Mouse (Mus musculus): ENCODE data around the gene Anks6. TPM values are rescaled to one million over a fixed set of nuclear protein-coding genes. Genes with fewer than 3 reads are reported as not detected.

Gene Anks6
- polyA plus RNA-seq, 1 experiment, result 17.2 TPM

DNA sequence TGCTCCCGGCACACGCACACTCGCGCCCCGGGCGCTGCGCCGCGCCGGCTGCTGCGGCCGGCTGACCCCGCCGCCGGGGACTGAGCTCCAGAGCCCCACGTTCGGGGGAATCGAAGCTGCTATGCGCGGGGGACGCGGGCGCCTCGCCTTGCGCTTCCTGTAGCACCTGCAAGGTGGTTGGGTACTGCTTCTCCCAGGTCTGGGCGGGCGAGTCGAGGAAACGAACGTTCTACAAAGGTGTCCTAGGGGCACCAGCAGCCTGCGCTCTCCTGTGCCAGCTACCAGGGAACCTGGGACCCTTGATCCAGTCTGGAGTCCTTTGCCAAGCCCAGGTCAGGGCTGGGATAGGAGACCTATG, 65.3 kb downstream of the Anks6 start:
- no peaks in the 10 kb centered on the region for H3K27me3 ChIP-seq (ENCODE audit: control insufficient read depth, insufficient read depth, low read length)
- peak overlapping the region; percentile 85 for H3K27ac ChIP-seq (ENCODE audit: insufficient read depth, low read length)
- no peak for DNase-seq
- peak overlapping the region; percentile 81 for H3K4me3 ChIP-seq (replicated peaks; ENCODE audit: insufficient read depth, low read depth, low read length)
- H3K4me1 ChIP-seq (ENCODE audit: control insufficient read depth, insufficient read depth, low read length), result peaks cover 10% of the 10 kb centered on the region
- TF ChIP-seq POLR2A (IDR thresholded peaks at IDR 0.05; ENCODE audit: borderline replicate concordance, insufficient read depth, low read length), result no peak
- WGBS, result under 1% methylated on average over 30 of the region's 31 CpGs

DNA sequence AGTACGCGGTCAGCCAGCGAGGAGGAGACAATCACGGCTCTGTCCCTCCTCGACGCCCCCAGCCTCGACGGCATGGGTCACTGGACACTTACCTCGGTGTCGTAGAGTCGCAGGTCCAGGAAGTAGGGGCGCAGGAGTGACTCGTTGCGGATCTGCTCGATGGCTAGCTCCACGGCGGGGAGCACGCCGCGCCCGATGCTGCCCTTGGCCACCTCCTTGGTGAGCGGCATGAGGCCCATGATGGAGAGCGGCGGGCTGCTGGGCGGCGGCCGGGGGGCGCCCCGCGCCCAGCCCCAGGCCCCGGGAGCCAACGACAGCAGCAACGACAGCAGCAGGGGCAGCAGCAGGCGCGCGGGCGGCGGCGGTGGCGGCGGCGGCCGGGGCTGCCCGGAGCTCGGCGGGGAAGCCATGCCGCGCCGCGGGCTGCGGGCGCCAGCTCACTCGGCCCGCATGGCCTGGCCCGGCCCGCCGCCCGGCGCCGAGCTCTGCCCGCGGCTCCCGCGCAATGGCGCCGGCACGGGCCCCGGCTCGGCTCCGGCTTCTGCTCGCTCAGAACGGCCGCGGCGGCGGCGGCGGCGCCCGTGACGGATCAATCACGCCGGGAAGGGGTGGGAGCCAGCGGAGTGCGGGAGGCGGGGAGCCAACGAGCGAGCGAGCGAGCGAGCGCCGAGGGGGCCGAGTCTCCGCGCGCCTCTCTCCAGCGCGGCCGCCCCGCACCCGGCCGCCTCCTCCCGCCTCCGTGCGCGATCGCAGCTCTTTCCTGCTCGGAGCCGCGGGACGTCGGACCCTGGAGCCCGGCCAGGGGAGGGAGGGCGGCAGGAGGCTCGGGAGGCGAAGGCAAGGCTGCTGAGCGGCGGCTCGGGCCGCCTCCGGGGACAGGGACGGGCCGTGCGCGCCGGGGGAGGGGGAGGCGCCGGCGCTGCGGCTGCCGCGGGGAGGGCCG, 65.9 kb downstream of the Anks6 start, which contains the start of gene Gabbr2:
Gene Gabbr2 (minus strand): TSS at position 858 of the 943 bp plus-strand sequence.
- peaks cover 17% of the 10 kb centered on the region for H3K4me1 ChIP-seq (ENCODE audit: control insufficient read depth, insufficient read depth, low read length)
- 1% methylated on average over 123 of the region's 134 CpGs for WGBS
- peak within 1 kb of the TSS; percentile 81 for H3K4me3 ChIP-seq (replicated peaks; ENCODE audit: insufficient read depth, low read depth, low read length)
- H3K27me3 ChIP-seq (ENCODE audit: control insufficient read depth, insufficient read depth, low read length), result no peaks in the 10 kb centered on the region
- H3K27ac ChIP-seq (ENCODE audit: insufficient read depth, low read length), result peak within 1 kb of the TSS; percentile 85
- DNase-seq, result peak; percentile 88 to 89
- no peak for TF ChIP-seq CTCF (IDR thresholded peaks at IDR 0.05; ENCODE audit: borderline replicate concordance, insufficient read depth, low read depth, low read length)
- TF ChIP-seq POLR2A (IDR thresholded peaks at IDR 0.05; ENCODE audit: borderline replicate concordance, insufficient read depth, low read length), result peak; percentile 53; the same call in 1 of the 2 replicates

DNA sequence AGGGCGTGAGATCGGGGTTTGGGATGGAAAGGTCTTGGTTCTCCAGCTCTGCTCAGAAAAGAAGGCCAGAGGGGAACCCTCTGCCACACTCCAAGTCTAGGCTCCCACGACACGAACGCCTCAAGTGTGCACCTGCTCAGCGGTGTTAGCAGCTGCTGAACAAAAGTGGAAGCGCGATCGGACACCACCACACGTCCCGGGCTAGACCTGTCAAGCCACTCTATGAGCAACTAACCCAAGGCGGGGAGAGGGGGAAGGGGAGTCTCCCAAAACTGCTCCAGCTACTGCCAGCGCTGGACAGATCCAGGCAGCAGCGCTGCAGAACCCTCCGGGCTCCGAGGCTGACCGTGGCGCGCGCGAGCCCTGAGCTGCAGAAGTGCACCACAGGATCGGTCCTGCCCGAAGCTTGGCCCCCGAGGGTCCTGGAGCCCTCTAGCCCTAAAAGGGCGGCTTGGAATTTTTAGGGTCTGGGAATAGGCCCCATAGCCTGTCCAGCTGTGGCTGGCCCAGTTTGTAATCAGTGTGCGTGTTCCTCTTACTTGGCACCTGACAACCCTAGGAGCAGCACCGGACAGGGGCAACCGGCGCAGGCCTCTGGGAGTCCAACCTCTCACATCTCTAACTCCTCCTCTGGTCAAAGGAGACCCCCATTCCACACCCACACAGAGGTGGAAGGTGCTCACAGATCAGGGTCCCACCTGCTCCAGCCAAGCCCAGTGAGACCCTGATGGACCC, 66.8 kb downstream of the Anks6 start:
- TF ChIP-seq CTCF (IDR thresholded peaks at IDR 0.05; ENCODE audit: borderline replicate concordance, insufficient read depth, low read depth, low read length) (no peak), POLR2A (IDR thresholded peaks at IDR 0.05; ENCODE audit: borderline replicate concordance, insufficient read depth, low read length) (no peak)
- Histone ChIP-seq H3K27me3 (ENCODE audit: control insufficient read depth, insufficient read depth, low read length) (no peaks in the 10 kb centered on the region), H3K4me1 (ENCODE audit: control insufficient read depth, insufficient read depth, low read length) (peaks cover 23% of the 10 kb centered on the region), H3K27ac (ENCODE audit: insufficient read depth, low read length) (peak overlapping the region; percentile 85), H3K4me3 (replicated peaks; ENCODE audit: insufficient read depth, low read depth, low read length) (peak overlapping the region; percentile 81)
- WGBS, result under 1% methylated on average over 29 of the region's 29 CpGs
- peak; percentile 63 to 75 for DNase-seq

DNA sequence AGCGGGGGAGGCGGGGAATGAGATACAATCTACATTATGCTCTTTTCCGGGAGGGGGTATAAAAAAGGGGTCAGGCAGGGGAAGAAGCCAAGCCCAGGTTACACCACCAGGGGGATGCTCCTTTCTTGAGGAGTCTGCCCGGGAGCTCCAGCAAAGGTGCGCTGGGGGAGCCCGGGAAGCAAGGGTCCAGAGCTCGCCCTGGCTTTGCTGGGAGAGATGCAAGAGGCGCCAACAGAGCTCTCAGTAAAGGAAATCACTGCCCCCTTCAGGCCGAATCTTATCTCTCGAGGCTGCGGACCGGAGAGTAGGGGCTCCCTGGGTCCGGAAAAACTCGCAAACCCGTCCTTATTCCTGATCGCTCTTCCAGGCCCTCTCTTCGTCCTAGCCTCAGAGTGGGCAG, 67.4 kb downstream of the Anks6 start:
- under 1% methylated on average over 17 of the region's 17 CpGs for WGBS
- no peaks in the 10 kb centered on the region for H3K27me3 ChIP-seq (ENCODE audit: control insufficient read depth, insufficient read depth, low read length)
- peak overlapping the region; percentile 81 for H3K4me3 ChIP-seq (replicated peaks; ENCODE audit: insufficient read depth, low read depth, low read length)
- DNase-seq, result peak; percentile 88 to 90
- TF ChIP-seq CTCF (IDR thresholded peaks at IDR 0.05; ENCODE audit: borderline replicate concordance, insufficient read depth, low read depth, low read length) (peak; percentile 76), POLR2A (IDR thresholded peaks at IDR 0.05; ENCODE audit: borderline replicate concordance, insufficient read depth, low read length) (no peak)
- peak overlapping the region; percentile 85 for H3K27ac ChIP-seq (ENCODE audit: insufficient read depth, low read length)
- H3K4me1 ChIP-seq (ENCODE audit: control insufficient read depth, insufficient read depth, low read length), result peaks cover 29% of the 10 kb centered on the region

DNA sequence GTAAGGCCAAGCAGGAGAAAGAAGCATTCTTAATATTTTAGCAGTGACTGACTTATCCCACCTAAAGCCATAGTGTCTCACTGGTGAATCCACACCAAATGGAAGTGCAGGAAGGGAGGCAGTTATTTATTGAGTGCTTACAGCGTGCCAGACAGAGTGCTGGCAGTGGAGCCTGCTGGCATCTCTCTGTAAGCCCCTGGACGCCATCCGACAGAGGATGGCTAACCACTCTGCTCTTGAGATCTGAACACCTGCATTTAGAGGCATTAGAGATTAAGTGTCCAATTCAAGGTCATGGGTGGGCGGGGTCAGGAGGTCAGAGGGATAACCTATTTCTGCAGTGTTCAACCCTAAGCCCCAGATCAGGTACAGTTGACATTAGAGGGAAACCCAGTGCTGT, 68.4 kb downstream of the Anks6 start:
- Histone ChIP-seq H3K4me3 (replicated peaks; ENCODE audit: insufficient read depth, low read depth, low read length) (peak overlapping the region; percentile 81), H3K4me1 (ENCODE audit: control insufficient read depth, insufficient read depth, low read length) (peaks cover 39% of the 10 kb centered on the region)

DNA sequence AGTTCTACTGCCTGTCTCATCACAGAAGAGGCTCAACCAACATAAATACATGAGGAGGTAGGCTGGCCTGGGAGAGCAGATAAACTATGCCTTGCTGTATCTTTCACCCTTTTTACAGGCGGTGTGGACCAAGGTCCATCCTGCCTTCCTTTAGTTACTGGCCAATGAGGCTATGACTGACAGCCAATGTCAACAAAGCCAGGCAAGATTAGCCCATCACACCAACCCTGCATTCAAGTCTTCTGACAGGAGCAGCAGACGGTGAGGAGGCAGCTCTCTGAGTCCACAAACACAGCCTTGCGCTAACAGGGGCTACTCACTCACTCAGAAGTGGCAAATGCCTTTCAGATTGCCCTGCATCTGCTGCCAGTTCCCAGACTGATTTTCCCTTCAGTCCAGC, 69.0 kb downstream of the Anks6 start:
- 42% methylated on average over 3 of the region's 3 CpGs for WGBS
- Histone ChIP-seq H3K4me3 (replicated peaks; ENCODE audit: insufficient read depth, low read depth, low read length) (peak overlapping the region; percentile 6), H3K27ac (ENCODE audit: insufficient read depth, low read length) (peak overlapping the region; percentile 42; the same call in 1 of the 2 replicates)

More for the DNA sequence above, 68.4 kb downstream of the Anks6 start:
- Histone ChIP-seq H3K27me3 (ENCODE audit: control insufficient read depth, insufficient read depth, low read length) (no peaks in the 10 kb centered on the region), H3K27ac (ENCODE audit: insufficient read depth, low read length) (peak overlapping the region; percentile 85)
- TF ChIP-seq POLR2A (IDR thresholded peaks at IDR 0.05; ENCODE audit: borderline replicate concordance, insufficient read depth, low read length), result no peak
- TF ChIP-seq CTCF (IDR thresholded peaks at IDR 0.05; ENCODE audit: borderline replicate concordance, insufficient read depth, low read depth, low read length), result no peak
- WGBS, result 24% methylated on average over 4 of the region's 4 CpGs
- no peak for DNase-seq

DNA sequence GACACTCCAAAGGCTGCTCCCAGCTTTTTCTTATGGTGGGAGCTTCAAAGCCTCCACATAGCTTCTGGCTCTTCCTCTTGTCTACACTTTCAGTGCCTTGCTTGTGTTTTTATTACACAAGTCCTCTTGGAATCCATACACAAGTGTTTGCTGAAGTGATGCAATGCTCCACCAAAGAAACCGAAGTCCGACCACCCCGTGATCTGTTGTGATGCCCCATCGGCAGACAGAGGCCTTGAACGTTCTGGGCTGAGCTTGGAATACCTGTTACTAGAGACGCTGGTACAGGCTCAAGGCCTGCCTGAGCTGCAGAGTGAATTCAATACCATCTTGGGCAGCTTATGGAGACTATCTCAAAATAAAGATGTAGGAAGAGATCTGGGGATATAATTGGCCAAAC, 69.4 kb downstream of the Anks6 start:
- no peak overlapping the region for H3K27ac ChIP-seq (ENCODE audit: insufficient read depth, low read length)
- 86% methylated on average over 6 of the region's 6 CpGs for WGBS
- H3K4me1 ChIP-seq (ENCODE audit: control insufficient read depth, insufficient read depth, low read length), result peaks cover 48% of the 10 kb centered on the region
- TF ChIP-seq CTCF (IDR thresholded peaks at IDR 0.05; ENCODE audit: borderline replicate concordance, insufficient read depth, low read depth, low read length), result no peak
- no peak for TF ChIP-seq POLR2A (IDR thresholded peaks at IDR 0.05; ENCODE audit: borderline replicate concordance, insufficient read depth, low read length)
- no peak for DNase-seq
- no peaks in the 10 kb centered on the region for H3K27me3 ChIP-seq (ENCODE audit: control insufficient read depth, insufficient read depth, low read length)
- no peak overlapping the region for H3K4me3 ChIP-seq (replicated peaks; ENCODE audit: insufficient read depth, low read depth, low read length)

More for the DNA sequence above, 69.0 kb downstream of the Anks6 start:
- no peaks in the 10 kb centered on the region for H3K27me3 ChIP-seq (ENCODE audit: control insufficient read depth, insufficient read depth, low read length)
- peaks cover 43% of the 10 kb centered on the region for H3K4me1 ChIP-seq (ENCODE audit: control insufficient read depth, insufficient read depth, low read length)
- TF ChIP-seq CTCF (IDR thresholded peaks at IDR 0.05; ENCODE audit: borderline replicate concordance, insufficient read depth, low read depth, low read length) (no peak), POLR2A (IDR thresholded peaks at IDR 0.05; ENCODE audit: borderline replicate concordance, insufficient read depth, low read length) (no peak)
- no peak for DNase-seq
